ENCODE assay signal across 26 mouse cellular contexts in genomic region chr2:172094159-172094558, GRCm38 (mm10). TPM values are rescaled to one million over a fixed set of nuclear protein-coding genes. Genes with fewer than 3 reads are reported as not detected.
DNase-seq lines count a peak whose midpoint lies in the region; ATAC-seq and TF ChIP-seq lines count a peak whose summit lies in the region.
"Had no signal": no experiment of that assay in that cellular context is flagged by ENCODE, and none has a peak within 500 bp of the region (broad histone marks: within the 10 kb centered on the region; RNA-seq: fewer than 3 reads in every experiment).

No protein-coding gene starts in this region.

- no peak overlapping the region for H3K4me3 ChIP-seq in forebrain, postnatal 0 days (ENCODE audit: low read depth, low read length)
- H3K4me3 ChIP-seq in forebrain, embryonic 14.5 days (ENCODE audit: low read depth, low read length): no peak overlapping the region
- H3K4me3 ChIP-seq in kidney, postnatal 0 days (replicated peaks; ENCODE audit: low read depth, low read length): no peak overlapping the region
- H3K4me3 ChIP-seq in kidney, embryonic 16.5 days (ENCODE audit: low read length): no peak overlapping the region
- H3K4me3 ChIP-seq in midbrain, embryonic 14.5 days (replicated peaks; ENCODE audit: low read depth, low read length): no peak overlapping the region
- no peak overlapping the region for H3K4me3 ChIP-seq in midbrain, embryonic 15.5 days
- H3K4me3 ChIP-seq: embryonic facial prominence, embryonic 12.5 days; embryonic facial prominence, embryonic 15.5 days; forebrain, embryonic 15.5 days; heart, adult 2 months; heart, embryonic 10.5 days; heart, embryonic 13.5 days; hindbrain, embryonic 15.5 days had no signal

- no peaks in the 10 kb centered on the region for H3K9me3 ChIP-seq in forebrain, postnatal 0 days (ENCODE audit: low read length)
- no peaks in the 10 kb centered on the region for H3K9me3 ChIP-seq in forebrain, embryonic 14.5 days (replicated peaks; ENCODE audit: control insufficient read depth, low read length)
- H3K9me3 ChIP-seq in kidney, postnatal 0 days (replicated peaks; ENCODE audit: low read length): no peaks in the 10 kb centered on the region
- no peaks in the 10 kb centered on the region for H3K9me3 ChIP-seq in kidney, embryonic 16.5 days (ENCODE audit: low read length)
- H3K9me3 ChIP-seq in midbrain, embryonic 14.5 days (ENCODE audit: control insufficient read depth, low read length): 0 out of 2 replicates have a peak, but pooled peaks cover 6% of the 10 kb centered on the region
- no peaks in the 10 kb centered on the region for H3K9me3 ChIP-seq in midbrain, embryonic 15.5 days
- H3K9me3 ChIP-seq: embryonic facial prominence, embryonic 12.5 days; embryonic facial prominence, embryonic 15.5 days; forebrain, embryonic 15.5 days; heart, embryonic 10.5 days; heart, embryonic 13.5 days had no signal

- no peak overlapping the region for H3K9ac ChIP-seq in forebrain, postnatal 0 days
- H3K9ac ChIP-seq in forebrain, embryonic 14.5 days (ENCODE audit: low read length): no peak overlapping the region
- H3K9ac ChIP-seq in kidney, postnatal 0 days (ENCODE audit: low read depth, low read length): no peak overlapping the region
- no peak overlapping the region for H3K9ac ChIP-seq in kidney, embryonic 16.5 days (replicated peaks; ENCODE audit: low read length)
- H3K9ac ChIP-seq in midbrain, embryonic 14.5 days (replicated peaks; ENCODE audit: low read length): no peak overlapping the region
- H3K9ac ChIP-seq in midbrain, embryonic 15.5 days: no peak overlapping the region
- H3K9ac ChIP-seq: embryonic facial prominence, embryonic 12.5 days; embryonic facial prominence, embryonic 15.5 days; forebrain, embryonic 15.5 days; heart, embryonic 13.5 days; hindbrain, embryonic 15.5 days had no signal

- no peak overlapping the region for H3K27ac ChIP-seq in forebrain, postnatal 0 days (ENCODE audit: low read depth, low read length)
- H3K27ac ChIP-seq in forebrain, embryonic 14.5 days (ENCODE audit: low read depth, low read length): no peak overlapping the region
- H3K27ac ChIP-seq in kidney, postnatal 0 days: no peak overlapping the region
- H3K27ac ChIP-seq in kidney, embryonic 16.5 days (ENCODE audit: low read length): no peak overlapping the region
- H3K27ac ChIP-seq in midbrain, embryonic 14.5 days (replicated peaks; ENCODE audit: low read depth, low read length): no peak overlapping the region
- no peak overlapping the region for H3K27ac ChIP-seq in midbrain, embryonic 15.5 days
- H3K27ac ChIP-seq: embryonic facial prominence, embryonic 12.5 days; embryonic facial prominence, embryonic 15.5 days; forebrain, embryonic 15.5 days; heart, adult 2 months; heart, embryonic 10.5 days; heart, embryonic 13.5 days; hindbrain, embryonic 15.5 days had no signal

- H3K4me2 ChIP-seq in forebrain, postnatal 0 days (ENCODE audit: low read depth): no peak overlapping the region
- no peak overlapping the region for H3K4me2 ChIP-seq in forebrain, embryonic 14.5 days (ENCODE audit: low read length)
- H3K4me2 ChIP-seq in kidney, postnatal 0 days (ENCODE audit: low read length): no peak overlapping the region
- no peak overlapping the region for H3K4me2 ChIP-seq in kidney, embryonic 16.5 days (replicated peaks; ENCODE audit: low read depth, low read length)
- H3K4me2 ChIP-seq in midbrain, embryonic 14.5 days (ENCODE audit: low read length): no peak overlapping the region
- H3K4me2 ChIP-seq in midbrain, embryonic 15.5 days: no peak overlapping the region
- H3K4me2 ChIP-seq: embryonic facial prominence, embryonic 12.5 days; embryonic facial prominence, embryonic 15.5 days; forebrain, embryonic 15.5 days; heart, embryonic 13.5 days; hindbrain, embryonic 15.5 days had no signal

- H3K27me3 ChIP-seq in forebrain, postnatal 0 days (ENCODE audit: insufficient read depth, low read length): no peaks in the 10 kb centered on the region
- H3K27me3 ChIP-seq in forebrain, embryonic 14.5 days (replicated peaks; ENCODE audit: control insufficient read depth, insufficient read depth, low read length): no peaks in the 10 kb centered on the region
- no peaks in the 10 kb centered on the region for H3K27me3 ChIP-seq in kidney, postnatal 0 days (ENCODE audit: insufficient read depth, low read length)
- no peaks in the 10 kb centered on the region for H3K27me3 ChIP-seq in kidney, embryonic 16.5 days (ENCODE audit: insufficient read depth, low read length)
- H3K27me3 ChIP-seq in midbrain, embryonic 14.5 days (ENCODE audit: control insufficient read depth, insufficient read depth, low read length): no peaks in the 10 kb centered on the region
- no peaks in the 10 kb centered on the region for H3K27me3 ChIP-seq in midbrain, embryonic 15.5 days (replicated peaks)
- H3K27me3 ChIP-seq: embryonic facial prominence, embryonic 12.5 days; embryonic facial prominence, embryonic 15.5 days; forebrain, embryonic 15.5 days; heart, embryonic 13.5 days; hindbrain, embryonic 15.5 days had no signal

- no peak for DNase-seq in forebrain, postnatal 0 days
- DNase-seq in forebrain, embryonic 14.5 days (ENCODE audit: low spot score): no peak
- DNase-seq in kidney, postnatal 0 days (ENCODE audit: low spot score): no peak
- DNase-seq in midbrain, embryonic 14.5 days: peak; percentile 20
- DNase-seq: adrenal gland, adult 8-10 months; adrenal gland, postnatal 25 days; cerebellum, adult 18-20 months; cerebellum, adult 9-10 months; cerebellum, postnatal 14 days; gastrocnemius, postnatal 10 days; gastrocnemius, postnatal 36 days; heart, adult 2 months; heart, postnatal 14 days; heart, postnatal 4 days had no signal

- no peaks in the 10 kb centered on the region for H3K4me1 ChIP-seq in forebrain, postnatal 0 days (ENCODE audit: insufficient read depth)
- no peaks in the 10 kb centered on the region for H3K4me1 ChIP-seq in forebrain, embryonic 14.5 days (ENCODE audit: control insufficient read depth, insufficient read depth, low read length)
- H3K4me1 ChIP-seq in kidney, postnatal 0 days (replicated peaks; ENCODE audit: insufficient read depth, low read length): no peaks in the 10 kb centered on the region
- no peaks in the 10 kb centered on the region for H3K4me1 ChIP-seq in kidney, embryonic 16.5 days (ENCODE audit: insufficient read depth, low read length)
- no peaks in the 10 kb centered on the region for H3K4me1 ChIP-seq in midbrain, embryonic 14.5 days (ENCODE audit: control insufficient read depth, insufficient read depth, low read length)
- no peaks in the 10 kb centered on the region for H3K4me1 ChIP-seq in midbrain, embryonic 15.5 days
- H3K4me1 ChIP-seq: embryonic facial prominence, embryonic 12.5 days; embryonic facial prominence, embryonic 15.5 days; forebrain, embryonic 15.5 days; heart, embryonic 10.5 days; heart, embryonic 13.5 days; hindbrain, embryonic 15.5 days had no signal

- ATAC-seq in forebrain, postnatal 0 days: no peak
- no peak for ATAC-seq in forebrain, embryonic 14.5 days
- ATAC-seq in kidney, postnatal 0 days (replicated peaks; ENCODE audit: low FRiP score, low read depth): no peak
- no peak for ATAC-seq in kidney, embryonic 16.5 days (ENCODE audit: low FRiP score, low TSS enrichment)
- no peak for ATAC-seq in midbrain, embryonic 14.5 days (ENCODE audit: low FRiP score, low TSS enrichment)
- no peak for ATAC-seq in midbrain, embryonic 15.5 days (replicated peaks)
- ATAC-seq: activated CD4-positive, CD25-positive, alpha-beta regulatory T cell, adult 4 months; forebrain, embryonic 15.5 days had no signal

- 91% methylated on average over 7 of the region's 7 CpGs for WGBS in forebrain, postnatal 0 days
- whole genome bisulfite sequencing in forebrain, embryonic 14.5 days: 93% methylated on average over 7 of the region's 7 CpGs
- 84% methylated on average over 7 of the region's 7 CpGs for WGBS in kidney, postnatal 0 days
- 87% methylated on average over 7 of the region's 7 CpGs for WGBS in kidney, embryonic 16.5 days
- 91% methylated on average over 7 of the region's 7 CpGs for WGBS in midbrain, embryonic 14.5 days
- WGBS in midbrain, embryonic 15.5 days: 89% methylated on average over 7 of the region's 7 CpGs

- peak; percentile 36 for TF ChIP-seq CTCF in forebrain, postnatal 0 days (IDR thresholded peaks at IDR 0.05; ENCODE audit: low read depth)
- TF ChIP-seq CTCF in kidney, postnatal 0 days (IDR thresholded peaks at IDR 0.05; ENCODE audit: low read depth): peak; percentile 5; the same call in 1 of the 2 replicates

- H3K36me3 ChIP-seq in forebrain, postnatal 0 days (ENCODE audit: insufficient read depth): no peaks in the 10 kb centered on the region
- H3K36me3 ChIP-seq in forebrain, embryonic 14.5 days (ENCODE audit: control insufficient read depth, insufficient read depth, low read length): no peaks in the 10 kb centered on the region
- H3K36me3 ChIP-seq in kidney, postnatal 0 days (ENCODE audit: insufficient read depth, low read length): no peaks in the 10 kb centered on the region
- H3K36me3 ChIP-seq in kidney, embryonic 16.5 days (ENCODE audit: insufficient read depth, low read length): no peaks in the 10 kb centered on the region
- no peaks in the 10 kb centered on the region for H3K36me3 ChIP-seq in midbrain, embryonic 14.5 days (ENCODE audit: control insufficient read depth, insufficient read depth, low read length)
- H3K36me3 ChIP-seq in midbrain, embryonic 15.5 days (replicated peaks): no peaks in the 10 kb centered on the region
- H3K36me3 ChIP-seq: embryonic facial prominence, embryonic 12.5 days; embryonic facial prominence, embryonic 15.5 days; forebrain, embryonic 15.5 days; heart, embryonic 10.5 days; heart, embryonic 13.5 days; hindbrain, embryonic 15.5 days had no signal

RNA-seq across cellular contexts. Expression of gene Cbln4, which starts 50.9 kb away (rescaled TPM):
- 10.9 and 15.7 TPM in 2 replicates for total RNA-seq in forebrain, postnatal 0 days (2014; rRNA removed)
- polyA plus RNA-seq in forebrain, postnatal 0 days (2015; fragmentation: Nextera tagmentation; extraction: Ambion mirVana): 11.5 and 24.0 TPM in 2 replicates
- 7.6 and 12.1 TPM in 2 replicates for polyA plus RNA-seq in forebrain, embryonic 14.5 days (2014; fragmentation: Nextera tagmentation; extraction: Ambion mirVana)
- polyA plus RNA-seq in kidney, postnatal 0 days (2015; fragmentation: Nextera tagmentation; extraction: Ambion mirVana): 3.4 and 4.1 TPM in 2 replicates
- polyA plus RNA-seq in kidney, embryonic 16.5 days (2015; fragmentation: Nextera tagmentation; extraction: Ambion mirVana): 4.5 and 4.9 TPM in 2 replicates
- polyA plus RNA-seq in midbrain, embryonic 14.5 days (2014; fragmentation: Nextera tagmentation; extraction: Ambion mirVana): 29.0 and 34.7 TPM in 2 replicates
- polyA plus RNA-seq in midbrain, embryonic 15.5 days (2015; fragmentation: Nextera tagmentation; extraction: Ambion mirVana): 34.4 and 39.8 TPM in 2 replicates
- total RNA-seq: adrenal gland, adult 8-10 months; adrenal gland, postnatal 25 days; ES-E14; gastrocnemius, adult 18-20 months; gastrocnemius, postnatal 10 days; gastrocnemius, postnatal 36 days; granulocyte monocyte progenitor cell, adult 5-6 weeks; heart, adult 2 months; heart, postnatal 14 days; heart, postnatal 4 days had no signal
- polyA plus RNA-seq: activated CD4-positive, CD25-positive, alpha-beta regulatory T cell, adult 4 months; heart, adult 2 months had no signal
